Mouse (Mus musculus) liver (tissue): Measurements from ENCODE around the gene Filip1l.
A peak's percentile ranks its signal among the peaks of the same experiment; 100 is the strongest.

Source experiments
- DNase-seq: peaks from one replicate; pipeline ENCODE4 v3.0.0-alpha.2; 2020; ENCODE audit warnings: mixed read lengths

Filip1l gene

DNA sequence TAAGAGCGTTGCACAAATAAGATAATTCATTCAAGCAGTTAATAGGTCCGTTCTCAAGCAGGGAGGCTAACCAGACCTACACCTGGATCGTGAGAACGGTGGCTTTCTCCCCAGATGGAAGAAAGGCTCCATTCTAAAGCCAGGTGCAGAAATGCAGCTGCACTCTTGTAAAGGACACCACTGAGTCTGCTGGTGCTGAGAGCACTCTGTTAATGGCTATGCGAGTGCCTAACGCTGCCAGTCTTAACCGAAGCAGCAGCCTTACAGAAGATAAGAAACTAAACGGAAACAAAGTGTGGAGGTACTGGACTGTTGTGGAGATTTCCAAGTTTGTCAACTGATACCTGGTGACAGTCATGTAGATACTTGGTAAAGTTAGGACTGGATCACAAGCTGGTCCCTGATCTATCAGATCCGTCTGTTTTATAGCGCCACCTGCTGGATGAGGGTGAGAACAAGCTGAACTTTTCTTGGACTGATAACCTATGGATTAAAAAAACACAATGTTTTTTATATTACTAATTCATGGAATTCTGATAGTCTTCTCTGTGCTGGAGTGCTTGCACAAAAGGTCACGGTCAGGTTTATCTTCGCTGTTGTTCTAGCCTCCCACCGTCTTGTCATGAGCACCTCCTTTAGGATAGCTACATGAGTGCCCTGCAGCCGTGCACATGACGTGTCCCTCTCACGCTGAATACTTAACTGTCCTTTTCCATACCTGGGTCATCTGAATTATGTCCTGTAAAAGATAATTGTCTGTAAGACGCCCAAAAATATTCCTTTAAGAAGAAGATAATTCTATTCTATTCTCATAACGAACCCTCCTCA, 45.7 kb downstream of the Filip1l start:
- peak; percentile 55 for DNase-seq

GRCm38 (mm10) chr16:57399566-57399965, 46.7 kb downstream of the Filip1l start:
- no peak for DNase-seq

DNA sequence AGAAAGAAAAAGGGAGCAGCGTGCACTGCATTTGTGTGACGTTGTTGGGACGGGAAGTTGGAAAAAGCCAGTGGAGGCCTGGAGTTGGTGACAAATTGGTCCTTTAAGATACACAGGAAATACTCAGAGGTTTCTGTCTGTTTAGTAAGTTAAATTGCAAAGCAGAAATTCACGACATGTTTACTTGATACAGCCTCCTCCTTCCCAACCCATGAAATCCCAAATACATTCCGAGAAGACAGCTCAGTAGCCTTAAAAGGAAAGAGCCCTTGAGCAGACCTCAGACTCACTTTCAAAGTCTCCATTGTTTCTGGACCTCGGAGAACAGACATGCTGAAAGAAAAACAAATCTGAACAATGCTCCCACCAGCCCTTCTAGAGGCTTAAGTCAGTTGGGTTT, 48.8 kb downstream of the Filip1l start:
- no peak for DNase-seq

- DNase-seq = no peak
Observed at GRCm38 (mm10) chr16:57402910-57403309, 50.0 kb downstream of the Filip1l start.

DNA sequence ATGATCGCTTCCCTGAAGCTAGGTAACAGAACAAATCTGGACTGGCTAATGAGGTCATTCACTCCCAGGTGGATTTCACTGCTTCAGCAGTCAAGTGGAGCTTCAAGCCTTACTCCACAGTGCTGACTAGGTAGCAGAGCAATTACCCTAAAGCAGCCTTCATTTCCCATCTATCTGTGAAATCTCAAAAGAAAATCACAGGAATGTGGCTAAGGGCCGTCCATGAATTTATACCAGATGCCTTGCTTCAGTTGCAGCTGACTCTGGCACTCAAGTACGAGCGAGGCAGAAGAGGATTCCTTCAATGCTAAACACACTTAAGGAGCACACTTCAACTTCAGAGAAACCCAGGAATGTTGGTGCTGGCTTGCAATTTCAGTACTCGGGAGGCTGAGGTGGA, 50.9 kb downstream of the Filip1l start:
- no peak for DNase-seq

GRCm38 (mm10) chr16:57412766-57413165, 59.9 kb downstream of the Filip1l start:
- DNase-seq = no peak

DNA sequence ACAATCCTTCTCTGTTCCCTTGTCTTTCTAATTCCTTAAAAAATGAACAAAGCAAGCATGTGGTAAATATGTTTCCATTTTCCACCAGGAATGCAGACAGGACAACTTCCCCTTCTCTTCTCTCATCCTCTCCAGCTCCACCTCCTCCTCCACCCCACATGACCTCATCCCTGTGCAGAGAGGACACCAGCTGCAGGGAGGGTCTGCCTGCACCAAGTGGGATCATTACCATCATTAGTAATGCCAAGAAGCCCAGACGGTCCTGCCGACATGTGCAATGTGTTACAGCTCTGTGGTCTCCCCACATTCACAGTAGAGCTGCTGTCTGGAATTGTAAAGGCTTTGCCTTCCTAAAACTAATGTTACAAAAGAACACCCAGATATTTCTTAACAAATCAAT, 63.2 kb downstream of the Filip1l start:
- DNase-seq = no peak

GRCm38 (mm10) chr16:57417017-57417416, 64.1 kb downstream of the Filip1l start:
- DNase-seq = no peak

GRCm38 (mm10) chr16:57417955-57418354, 65.1 kb downstream of the Filip1l start:
- no peak for DNase-seq

DNA sequence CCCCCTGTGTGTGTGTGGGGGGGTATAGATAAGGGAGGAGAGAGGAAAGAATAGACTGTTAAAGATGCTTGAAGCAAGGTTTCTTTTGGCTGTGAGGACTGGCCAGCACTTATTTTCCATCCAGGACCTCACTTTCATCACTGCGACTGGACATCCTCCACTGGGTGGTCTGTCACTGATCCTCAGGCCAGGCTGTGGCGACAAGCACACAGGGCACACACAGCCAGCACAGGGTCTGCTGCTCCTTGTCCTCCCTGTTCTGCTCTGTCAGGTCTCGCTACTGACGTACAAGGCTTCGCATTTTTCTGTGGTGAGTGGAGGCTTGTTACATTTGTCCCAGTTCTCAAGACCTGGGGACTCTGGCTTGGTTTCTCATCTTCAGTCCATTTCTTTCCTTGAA, 66.4 kb downstream of the Filip1l start:
- DNase-seq = no peak

- no peak for DNase-seq
Observed at GRCm38 (mm10) chr16:57419881-57420280, 67.0 kb downstream of the Filip1l start.

GRCm38 (mm10) chr16:57420773-57421556, 68.1 kb downstream of the Filip1l start:
- no peak for DNase-seq

DNA sequence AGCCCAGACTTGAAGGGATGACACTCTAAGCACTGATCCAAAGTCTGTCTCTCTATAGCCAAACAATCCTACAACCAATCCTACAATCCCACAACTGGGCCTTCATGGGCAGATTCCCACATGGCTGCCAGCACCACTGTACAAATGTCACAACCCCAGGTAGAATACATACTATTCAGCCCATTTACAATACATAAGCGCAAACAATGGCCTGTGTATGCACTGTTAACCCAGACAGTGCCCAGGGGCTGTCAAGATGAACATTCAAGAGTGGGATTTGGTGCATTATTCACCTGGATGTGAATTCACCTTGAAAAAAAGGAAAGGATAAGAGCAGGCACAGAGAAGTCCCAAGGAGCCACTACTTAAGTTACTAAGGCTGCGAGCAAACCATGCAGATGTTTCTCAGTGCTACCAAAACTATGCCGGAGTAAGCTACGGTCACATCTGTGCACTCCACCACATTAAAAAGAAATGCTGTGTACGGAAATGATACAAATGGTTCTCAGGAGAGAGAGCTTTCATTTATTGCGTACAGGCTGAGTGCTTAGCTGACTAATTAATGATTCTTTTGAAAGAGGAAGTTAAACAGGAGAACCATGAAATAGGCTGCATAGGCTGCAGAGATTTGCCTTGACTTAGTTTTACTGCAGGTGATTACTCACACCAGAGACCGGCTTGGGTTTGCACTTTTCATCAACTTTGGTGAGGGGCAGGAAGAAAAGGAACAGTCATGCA, 69.0 kb downstream of the Filip1l start:
- no peak for DNase-seq

- DNase-seq = no peak
Observed at GRCm38 (mm10) chr16:57423001-57423800, 70.3 kb downstream of the Filip1l start.

- no peak for DNase-seq
Observed at GRCm38 (mm10) chr16:57426680-57427079, 73.8 kb downstream of the Filip1l start.

DNA sequence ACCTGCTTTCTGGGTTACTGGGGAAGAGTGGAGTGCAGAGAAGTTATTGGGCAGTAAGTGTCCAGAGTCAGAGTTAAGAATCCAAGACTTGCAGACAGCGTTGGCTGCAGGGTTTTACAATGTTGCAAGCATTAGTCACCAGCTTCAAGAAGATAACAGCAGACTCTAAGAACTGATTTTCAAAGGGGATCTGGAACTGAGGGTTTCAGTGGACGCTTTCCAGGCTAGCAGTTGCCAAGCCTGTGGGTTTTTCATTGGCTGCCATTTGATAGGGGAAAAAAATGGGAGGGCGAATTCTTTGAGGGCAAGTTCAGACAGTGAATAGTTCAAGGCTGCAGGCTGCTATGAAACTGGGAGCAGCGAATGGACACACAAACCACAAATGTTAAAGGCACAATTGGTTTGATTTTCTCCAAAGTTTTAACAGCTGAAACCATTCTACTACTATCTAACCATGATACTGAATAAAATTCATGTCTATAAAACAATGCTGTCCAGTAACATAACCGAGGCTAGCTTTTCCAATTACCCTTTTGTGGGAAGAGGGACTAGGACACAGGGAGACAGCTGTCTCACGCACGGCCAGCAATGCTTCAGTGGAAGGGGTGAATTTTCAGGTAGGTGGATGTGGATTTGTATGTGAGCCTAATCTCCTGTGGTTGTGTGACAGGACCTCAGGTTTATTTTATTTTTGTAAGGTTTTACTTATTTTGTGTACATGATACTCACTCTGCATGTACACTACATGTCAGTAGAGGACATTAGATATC, 74.8 kb downstream of the Filip1l start:
- no peak for DNase-seq

DNA sequence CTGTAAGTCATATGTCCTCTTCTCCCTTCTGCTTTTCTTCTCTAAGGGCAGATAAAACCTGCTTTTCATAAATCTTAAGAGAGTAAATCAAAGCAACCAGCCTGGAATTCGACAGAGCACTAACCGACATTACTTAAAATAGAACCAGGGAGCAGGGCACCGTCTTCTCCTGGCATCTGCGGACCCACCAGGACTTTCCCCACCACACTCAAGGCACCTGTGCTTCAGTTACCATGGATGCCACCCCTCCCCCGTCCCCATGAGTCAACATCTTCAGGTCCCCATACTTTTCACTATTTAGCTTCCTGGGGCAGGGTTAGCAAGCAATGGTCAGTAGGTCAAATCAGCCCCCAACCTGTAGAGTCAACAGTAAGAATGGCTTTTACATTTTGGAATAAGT, 76.1 kb downstream of the Filip1l start:
- DNase-seq = no peak

GRCm38 (mm10) chr16:57431294-57431693, 78.4 kb downstream of the Filip1l start:
- DNase-seq = no peak

GRCm38 (mm10) chr16:57433173-57433572, 80.3 kb downstream of the Filip1l start:
- DNase-seq = no peak

DNA sequence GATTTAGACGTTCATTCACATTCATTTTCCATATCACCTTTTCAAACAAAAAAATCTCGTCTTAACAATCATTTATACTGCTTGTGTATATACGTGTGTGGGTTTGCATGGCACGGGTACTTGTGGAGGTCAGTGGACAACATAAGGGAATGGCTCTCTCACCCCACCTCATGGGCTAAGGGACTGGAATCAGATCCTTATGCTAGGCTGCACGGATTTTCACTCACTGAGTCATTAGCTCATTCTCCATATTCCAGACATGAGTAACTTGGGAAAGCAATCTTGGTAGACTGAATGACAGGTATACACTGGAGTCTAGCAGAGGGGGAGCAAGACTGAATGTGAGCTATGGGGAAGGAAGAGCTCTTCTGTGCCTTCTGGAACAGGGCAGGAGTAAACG, 80.8 kb downstream of the Filip1l start:
- no peak for DNase-seq

DNA sequence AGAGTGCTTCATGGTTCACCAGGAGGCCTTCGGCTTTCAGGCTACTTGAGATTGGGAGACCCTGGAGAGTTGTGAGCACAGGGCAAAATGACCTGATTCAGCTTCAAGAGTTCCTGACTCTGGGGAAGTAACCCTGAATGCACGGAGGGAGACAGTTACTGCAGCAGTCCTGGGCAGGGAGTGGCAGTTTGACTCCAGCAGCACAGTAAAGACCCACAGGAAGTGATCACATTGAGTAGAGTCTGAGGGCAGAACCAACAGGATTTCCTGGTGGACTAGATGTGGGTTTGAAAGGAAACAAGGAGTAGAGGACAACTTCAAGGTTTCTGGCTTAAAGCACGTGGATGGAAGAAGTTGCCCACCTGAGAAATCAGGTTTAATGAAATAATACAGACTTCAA, 81.7 kb downstream of the Filip1l start:
- DNase-seq = no peak
